Mouse (Mus musculus) testis, adult 10 weeks (tissue): Measurements from ENCODE around the gene Ttc27. TPM values are rescaled to one million over a fixed set of nuclear protein-coding genes. Genes with fewer than 3 reads are reported as not detected.

ENCODE experiments used
- polyA plus RNA-seq: library from polyadenylated mRNA; stranded (reverse); fragments of 350-450 nt; fragmentation: Illumina TruSeq; extraction: RNeasy Lipid Tissue Mini Kit (QIAGEN cat#74804); gene quantifications from one replicate; pipeline ENCODE4 v1.2.3, GENCODE M21; 2014; ENCODE audit warnings: low read depth, low replicate concordance

Ttc27 gene
- 18.6 TPM for polyA plus RNA-seq

DNA sequence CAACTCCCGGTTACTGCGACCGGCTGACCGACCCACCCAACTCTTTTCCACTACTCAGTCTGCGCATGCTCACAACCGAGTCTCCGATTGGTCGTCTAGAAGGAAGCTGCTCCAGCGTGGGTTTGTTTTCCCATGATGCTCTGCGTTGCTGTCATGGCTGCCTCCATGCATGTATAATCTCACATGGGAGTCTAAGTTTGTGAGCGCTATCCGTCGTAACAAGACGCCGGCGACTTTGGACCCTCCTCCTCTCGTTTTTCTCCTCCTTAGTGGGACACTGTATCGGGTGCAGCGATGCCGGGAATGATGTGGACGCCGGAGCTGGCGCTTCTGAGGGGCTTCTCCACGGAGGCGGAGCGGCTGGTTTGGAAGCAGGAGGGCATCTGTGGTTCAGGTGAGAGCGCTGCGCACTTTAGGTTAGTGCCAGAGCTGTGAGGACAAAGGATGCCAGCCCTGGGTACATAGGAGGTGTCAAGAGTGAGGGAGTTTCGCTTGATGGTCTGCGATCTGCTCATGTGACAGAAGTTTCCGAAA lies at the start of gene Ttc27:
Ttc27 (plus strand) TSS at position 115 of the 534 bp plus-strand sequence.

Other genes starting within 250 kb of the Ttc27 start
- 132 TPM for gene Yipf4, start 228.2 kb upstream of the Ttc27 start, polyA plus RNA-seq
- gene Birc6, start 189.4 kb upstream of the Ttc27 start, polyA plus RNA-seq, result 44.1 TPM